Mouse (Mus musculus): ENCODE results near the gene Cx3cr1.

The Cx3cr1 gene

DNA sequence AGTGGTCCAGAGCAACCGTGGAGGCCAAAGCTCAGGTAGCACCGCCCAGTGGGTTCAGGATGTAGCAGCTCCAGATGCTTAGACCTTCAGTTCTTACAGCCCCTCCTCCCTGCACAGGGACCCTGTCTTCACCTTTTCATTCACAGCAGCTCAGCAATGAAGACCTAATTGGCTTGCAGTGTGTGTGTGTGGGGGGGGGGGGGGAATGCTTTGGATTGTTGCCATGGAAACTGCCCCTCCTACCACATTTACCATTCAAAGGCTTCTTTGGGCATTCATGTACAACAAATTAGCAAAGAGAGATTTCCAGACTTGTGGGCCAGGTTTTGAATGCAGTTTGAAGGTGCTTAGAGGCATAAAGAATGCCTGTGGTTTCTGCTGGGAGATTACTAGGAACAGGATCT is 180.8 kb downstream of the Cx3cr1 start:
- DNase-seq (ENCODE audit: low spot score in 2 of 2), result no peak

DNA sequence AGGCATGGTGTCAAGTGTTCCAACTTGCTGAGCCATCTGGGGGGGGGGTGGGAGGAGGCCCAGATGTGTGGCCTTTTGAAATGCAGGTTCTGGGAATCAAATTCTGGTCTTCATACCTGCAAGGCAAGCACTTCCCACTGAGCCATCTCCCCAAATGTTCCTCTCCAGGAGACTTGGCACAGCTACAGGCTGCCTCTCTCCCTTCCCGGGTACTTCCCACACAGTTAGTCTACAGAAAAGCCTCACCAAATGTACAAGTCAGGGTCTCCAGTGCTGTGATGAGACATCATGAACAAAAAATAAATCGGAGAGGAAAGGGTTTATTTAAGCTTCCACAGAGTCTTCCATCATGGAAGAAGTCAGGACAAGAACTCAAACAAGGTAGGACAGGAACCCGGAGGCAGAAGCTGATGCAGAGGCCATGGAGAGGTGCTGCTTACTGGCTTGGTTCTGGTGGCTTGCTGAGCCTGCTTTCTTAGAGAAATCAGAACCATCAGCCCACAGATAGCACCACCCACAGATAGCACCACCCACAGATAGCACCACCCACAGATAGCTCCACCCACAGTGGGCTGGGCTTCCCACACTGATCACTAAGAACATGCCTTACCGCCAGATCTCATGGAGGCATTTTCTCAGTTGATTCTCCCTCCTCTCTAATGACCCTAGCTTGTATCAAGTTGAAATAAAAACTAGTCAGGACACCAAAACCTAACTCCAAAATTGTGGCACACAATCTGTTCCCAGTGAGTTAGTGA is 182.4 kb downstream of the Cx3cr1 start:
- peak in 1 of 2 experiments; percentile 16 for DNase-seq (ENCODE audit: low spot score in 2 of 2)

DNA sequence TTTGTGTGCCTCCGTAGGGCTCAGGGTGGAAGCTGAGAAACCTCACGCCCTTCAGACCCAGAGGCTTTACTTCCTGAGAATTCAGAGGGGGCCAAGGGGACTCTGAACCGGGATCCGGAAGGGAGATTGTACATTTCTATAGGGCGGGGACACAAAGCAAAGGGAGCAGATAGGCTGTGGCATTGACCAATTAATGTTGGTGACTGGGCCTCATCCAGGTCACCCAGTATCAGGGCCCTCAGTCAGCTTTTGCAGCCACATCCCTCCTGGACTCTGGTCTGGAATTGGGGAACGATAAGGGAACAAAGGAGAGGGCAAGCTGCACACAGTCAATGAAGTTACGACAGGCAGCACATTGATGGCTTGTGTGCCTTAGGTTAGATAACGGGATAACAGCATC is 215.5 kb downstream of the Cx3cr1 start:
- no peak for DNase-seq (ENCODE audit: low spot score in 2 of 2)

GRCm38 (mm10) chr9:119853071-119853846 is 216.4 kb downstream of the Cx3cr1 start:
- no peak for DNase-seq (ENCODE audit: low spot score in 2 of 2)

- no peak for DNase-seq (ENCODE audit: low spot score in 2 of 2)
These were observed 217.2 kb downstream of the Cx3cr1 start for GRCm38 (mm10) chr9:119852347-119853030.
